Mouse (Mus musculus) heart, adult 18-20 months (tissue): ENCODE measurements at regions not wholly inside any gene's neighbourhood (a gene's known extent, or its start where the extent isn't known, plus 50 kb on each side); places are given as distances from the start of the nearest gene placed in this dataset.

Source experiments
- DNase-seq, 2 experiments: peaks; one replicate each; pipeline ENCODE4 v3.0.0; 2021 to 2022; ENCODE audit warnings: mixed read lengths in 1 of 2

DNA sequence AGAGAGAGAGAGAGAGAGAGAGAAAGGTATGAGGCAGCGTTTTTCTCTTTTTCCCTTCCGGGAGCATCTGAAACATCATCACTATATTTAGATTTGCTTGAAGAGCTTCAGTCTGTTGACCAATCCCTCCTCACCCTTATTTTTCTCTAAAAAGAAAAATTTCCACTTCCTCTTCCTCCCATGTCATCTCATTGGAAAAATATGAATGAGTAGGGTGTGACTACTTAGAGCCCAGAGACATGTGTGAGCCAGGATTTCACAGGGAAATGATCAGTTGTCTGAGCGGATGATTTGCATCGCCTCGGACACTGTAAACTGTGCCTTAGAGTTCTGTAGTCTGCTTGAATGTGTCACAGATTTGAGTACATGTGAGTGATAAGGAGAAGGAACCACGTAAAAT, 111.3 kb upstream of the Ptger4 start:
- no peak for DNase-seq

DNA sequence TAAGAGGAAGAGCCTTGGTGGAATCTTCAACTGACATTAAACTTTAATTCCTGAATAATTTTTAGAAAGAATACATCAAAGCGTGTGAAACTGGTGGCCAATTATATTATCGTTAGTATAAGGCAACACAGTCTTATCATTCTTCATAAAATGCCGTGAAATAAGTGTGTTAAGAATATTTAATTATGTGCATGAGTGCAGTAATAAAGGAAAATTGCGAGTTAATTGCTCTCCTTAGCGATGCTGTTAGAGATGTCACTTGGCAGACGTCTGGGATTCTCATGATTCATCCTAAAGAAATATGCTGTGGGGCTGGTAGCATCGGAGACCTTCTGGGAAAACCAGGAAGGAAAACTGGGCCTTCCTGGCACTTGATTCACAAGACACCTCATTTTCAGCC, 110.3 kb upstream of the Ptger4 start:
- DNase-seq, result no peak

DNA sequence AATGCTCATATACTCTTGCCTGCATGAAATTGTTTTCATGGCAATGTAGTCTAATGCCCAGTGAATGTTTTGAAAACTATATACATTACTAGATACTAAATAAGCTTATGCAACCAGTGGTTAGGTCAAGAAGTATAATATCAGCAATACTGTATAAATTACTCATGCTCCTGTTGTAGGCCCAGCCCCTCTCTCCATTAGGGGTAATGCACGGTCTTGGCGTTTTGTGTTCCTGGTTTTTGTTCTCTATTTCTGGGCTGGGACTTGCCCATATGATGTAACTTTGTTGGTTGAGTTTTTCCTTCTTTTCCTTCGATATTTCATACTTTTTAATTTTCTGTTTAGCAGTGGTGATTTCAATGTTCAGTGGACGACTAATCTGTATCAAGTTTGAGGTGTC, 104.9 kb upstream of the Ptger4 start:
- DNase-seq, result no peak

DNA sequence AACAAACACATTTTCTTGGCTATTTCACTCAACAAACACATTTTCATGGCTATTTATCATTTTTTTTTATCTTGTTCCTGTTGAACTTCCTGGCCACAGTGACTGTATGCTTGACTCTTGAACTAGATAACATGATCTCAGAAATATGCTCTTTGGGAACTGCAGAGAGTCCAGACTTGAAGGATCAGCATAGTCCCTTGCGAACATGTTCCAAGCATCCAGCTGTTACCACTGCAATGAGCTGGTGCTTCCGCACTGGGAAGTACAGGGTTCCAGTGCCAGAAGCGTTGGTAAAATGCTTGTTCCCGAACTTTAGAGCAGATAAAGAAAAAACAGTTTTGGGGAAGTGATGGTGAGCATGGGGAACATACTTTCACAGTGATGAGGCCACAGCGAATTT, 103.7 kb upstream of the Ptger4 start:
- peak; percentile 41 to 75 for DNase-seq

DNA sequence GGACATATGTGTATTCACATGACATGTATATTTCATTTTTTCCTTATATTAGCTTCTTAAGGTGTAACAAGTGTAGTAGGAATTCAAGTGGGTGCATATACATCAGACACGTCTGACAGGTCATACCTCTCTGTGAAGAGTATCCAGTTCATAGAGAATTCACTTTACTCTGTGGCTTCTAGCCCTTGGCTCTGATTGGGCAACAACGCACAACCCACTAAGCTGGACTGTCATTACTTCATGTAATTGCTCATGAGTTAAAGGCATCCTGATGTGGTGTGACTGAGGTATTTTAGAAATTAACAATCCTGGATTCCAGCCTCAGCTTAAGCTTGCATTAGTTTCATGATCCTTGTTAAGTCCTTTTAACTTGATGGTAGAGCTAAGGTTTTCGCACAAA, 103.0 kb upstream of the Ptger4 start:
- no peak for DNase-seq

DNA sequence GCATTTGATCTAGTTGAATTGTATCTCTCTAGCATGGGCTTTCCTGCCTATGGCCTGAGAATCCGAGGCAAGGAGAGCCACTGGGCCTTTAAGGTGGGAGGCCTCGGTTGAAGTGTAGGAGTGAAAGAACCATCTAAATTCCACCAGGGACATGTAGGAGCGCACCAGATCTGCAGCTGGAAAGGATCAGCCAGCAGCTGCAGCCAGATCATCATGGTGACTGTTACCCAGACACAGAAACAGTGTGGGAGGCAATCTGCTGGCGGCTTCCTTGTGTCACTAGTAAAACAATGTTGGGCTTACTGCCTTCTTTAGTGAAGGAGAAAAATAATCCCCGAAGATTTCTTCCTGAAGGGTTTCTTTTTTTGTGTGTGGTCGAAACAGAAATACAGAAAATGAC, 99.8 kb upstream of the Ptger4 start:
- DNase-seq, result peak; percentile 61 to 75

DNA sequence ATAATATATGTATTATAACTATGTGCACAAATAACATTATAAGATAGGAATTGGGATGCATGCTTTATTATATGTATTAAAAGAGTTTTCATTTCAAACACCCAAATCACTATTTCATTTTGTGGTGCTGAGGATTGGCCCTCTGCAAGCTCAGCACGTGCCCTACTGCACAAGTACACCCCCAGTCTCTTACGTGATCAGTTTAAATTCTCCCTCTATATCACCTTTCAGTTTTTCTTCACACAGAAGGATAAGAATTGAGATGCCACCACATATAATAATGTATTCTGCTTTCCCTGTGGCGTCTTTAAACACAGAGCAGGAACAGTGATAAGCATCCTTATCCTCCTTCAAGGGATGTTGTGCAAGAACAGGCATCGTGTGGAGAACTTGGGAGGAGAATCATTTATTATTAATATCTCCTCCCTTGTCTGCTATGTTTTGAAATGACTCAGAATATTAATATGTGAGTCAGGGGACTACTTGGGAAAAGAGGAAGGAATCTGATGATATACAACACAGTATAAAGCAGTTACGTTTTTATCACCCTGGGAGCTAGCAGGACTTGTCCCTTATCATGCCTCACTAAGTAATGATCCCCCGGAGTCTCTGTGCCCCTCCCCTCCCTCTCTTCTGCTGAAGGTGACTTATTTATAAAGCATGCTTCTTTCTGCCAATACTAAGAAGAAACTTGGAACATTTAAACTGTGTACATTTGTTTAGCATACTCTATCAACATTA, 91.7 kb upstream of the Ptger4 start:
- DNase-seq, result no peak

DNA sequence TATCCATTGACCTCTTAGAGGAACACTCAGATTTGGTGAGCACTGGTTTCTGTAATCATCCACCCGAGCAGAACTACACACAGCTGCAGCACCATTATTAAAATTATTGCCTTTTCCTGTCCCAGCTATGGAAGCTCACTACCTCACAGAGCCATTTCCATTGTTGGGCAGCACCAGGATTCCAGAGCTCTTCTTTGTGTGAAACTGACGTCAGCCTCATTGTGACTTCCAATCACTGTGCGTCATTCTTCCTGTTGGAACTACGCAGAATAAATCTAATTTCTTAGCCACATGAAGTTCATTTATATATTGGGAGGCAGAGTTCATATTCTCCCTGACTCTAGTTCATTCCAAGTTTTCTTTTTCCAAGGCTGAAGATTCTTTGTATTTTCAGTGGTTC, 83.0 kb upstream of the Ptger4 start:
- peak in 1 of 2 experiments; percentile 40 for DNase-seq

DNA sequence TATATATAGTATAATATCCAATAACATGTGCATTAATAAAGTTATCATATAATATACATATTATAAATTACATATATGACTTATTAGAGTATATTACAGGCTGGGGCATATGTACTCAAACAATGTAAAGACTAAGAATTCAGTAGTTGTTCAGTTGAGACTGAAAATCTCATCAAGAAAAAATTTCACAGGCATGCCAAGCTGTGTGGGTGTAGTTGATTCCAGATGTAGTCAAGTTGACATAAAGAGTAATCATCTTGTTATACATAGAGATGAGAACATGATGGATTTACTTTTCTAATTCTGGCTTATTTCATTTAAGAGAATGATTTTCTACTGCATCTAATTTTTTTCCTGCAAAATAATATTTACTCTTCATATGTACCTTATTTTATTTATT, 77.7 kb upstream of the Ptger4 start:
- DNase-seq, result no peak

DNA sequence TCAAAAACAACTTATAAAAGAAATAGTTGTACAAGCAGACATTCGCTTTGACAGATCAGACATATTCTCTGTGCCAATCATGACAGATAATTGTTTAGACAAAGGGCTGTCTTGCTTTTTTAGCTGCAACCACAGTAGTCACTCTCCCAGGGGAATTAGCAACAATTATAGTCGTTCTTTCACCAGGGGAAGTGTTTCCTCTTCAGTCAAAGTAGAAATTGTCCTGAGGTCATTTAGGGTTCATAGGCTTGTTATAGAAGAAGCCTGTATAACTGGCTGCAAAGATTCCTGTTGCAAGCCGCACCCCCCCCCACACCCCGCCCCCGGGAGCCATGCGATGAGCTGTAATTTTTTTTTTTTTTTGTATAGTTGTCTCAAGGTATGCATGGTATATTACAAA, 68.2 kb upstream of the Ptger4 start:
- peak in 1 of 2 experiments; percentile 35 for DNase-seq

DNA sequence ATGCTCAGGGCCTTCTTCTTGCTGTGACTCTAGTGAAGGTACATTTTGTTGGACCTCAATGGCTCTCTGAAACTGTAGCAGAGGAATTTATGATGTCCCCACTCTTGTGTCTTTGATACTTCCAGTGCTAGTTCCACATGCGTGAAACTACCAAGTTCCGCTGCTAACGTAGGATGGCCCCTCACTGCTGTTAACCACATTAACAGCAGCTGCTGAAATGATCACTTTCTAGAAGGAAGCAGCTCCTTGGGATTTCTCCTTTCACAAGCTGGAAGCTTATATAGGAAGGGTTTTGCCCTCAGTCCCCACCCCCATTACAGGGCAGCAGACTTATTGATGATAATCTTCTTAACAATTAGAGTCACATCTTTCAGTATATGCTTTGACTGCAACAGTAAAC, 66.0 kb upstream of the Ptger4 start:
- peak in 1 of 2 experiments; percentile 18 for DNase-seq

DNA sequence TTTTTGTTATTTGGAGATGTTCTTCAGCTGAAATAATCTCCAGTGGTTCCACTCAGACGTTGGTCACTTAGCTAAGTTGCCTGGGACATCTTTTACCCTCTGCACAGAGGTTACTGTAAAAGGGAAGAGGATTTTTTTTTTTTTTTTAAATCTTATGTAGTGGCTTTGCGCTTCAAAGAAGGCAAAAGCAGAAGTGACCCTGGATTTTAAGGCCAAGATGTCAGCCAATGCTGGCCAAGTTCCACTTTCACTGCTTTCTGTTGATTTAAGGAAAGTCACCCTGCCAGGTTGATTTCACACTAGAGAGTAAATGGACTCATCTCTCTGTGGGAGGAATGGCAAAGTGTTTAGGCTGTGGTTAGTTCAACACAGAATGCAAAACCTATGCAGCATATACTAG, 58.4 kb upstream of the Ptger4 start:
- peak in 1 of 2 experiments; percentile 49 for DNase-seq

DNA sequence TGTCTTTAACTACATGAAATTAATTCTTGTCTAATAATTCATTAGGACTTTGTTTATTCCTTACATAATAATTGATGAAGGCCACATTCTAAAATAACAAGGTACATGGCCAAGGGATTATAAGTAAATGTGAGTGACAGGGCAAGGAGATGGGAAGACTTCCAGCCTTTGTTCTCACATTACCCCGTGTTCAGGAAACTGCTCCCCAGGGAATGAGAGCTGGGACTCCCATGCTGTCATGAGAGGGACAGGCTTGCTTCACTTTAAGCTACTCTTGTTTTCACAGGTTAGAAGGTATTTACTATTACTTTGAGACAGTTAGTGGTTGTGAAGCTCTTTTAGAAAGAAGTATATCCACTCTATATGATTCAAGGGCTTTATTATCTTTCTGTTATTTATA, 55.8 kb upstream of the Ptger4 start:
- DNase-seq, result peak; percentile 34 to 78

DNA sequence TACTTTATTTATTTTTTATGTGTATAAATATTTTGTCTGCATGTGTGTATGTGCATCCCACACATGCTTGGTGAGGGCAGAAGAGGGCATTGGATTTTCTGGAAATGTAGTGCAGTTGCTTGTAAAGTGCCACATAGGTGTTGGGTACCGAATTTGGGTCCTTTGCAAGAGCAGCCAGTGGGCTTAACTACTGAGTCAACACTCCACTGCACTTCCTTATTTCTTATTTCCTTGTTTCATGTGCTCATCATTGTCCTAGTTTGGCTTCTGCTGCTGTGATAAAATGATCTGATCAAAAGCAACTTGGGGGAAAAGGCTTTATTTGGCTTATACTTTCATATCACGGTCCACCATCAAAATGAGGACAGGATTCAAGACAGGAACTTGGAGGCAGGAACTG, 53.0 kb upstream of the Ptger4 start:
- DNase-seq, result no peak
